Mouse (Mus musculus) limb, embryonic 14.5 days (tissue): ENCODE results near the gene Zbed4. TPM values are rescaled to one million over a fixed set of nuclear protein-coding genes. Genes with fewer than 3 reads are reported as not detected.

Experiments
- ATAC-seq: fragments of 200-750 bp; cut with Nextera tagmentation; 2 replicates; pipeline ENCODE4 v1.8.0; 2017; ENCODE audit warnings: low read depth, moderate number of reproducible peaks, moderate TSS enrichment; ENCODE audit not compliant: low FRiP score
- DNase-seq: peaks from one replicate; pipeline ENCODE4 v3.0.0-alpha.2; 2015; ENCODE audit warnings: low spot score
- H3K27ac ChIP-seq: fragments of 300-500 bp; sonication (generic); replicated peaks from 2 replicates; pipeline ENCODE4 v1.5.1; 2014; ENCODE audit warnings: low read depth, mild to moderate bottlenecking, low read length, moderate library complexity, mixed read lengths
- H3K27me3 ChIP-seq: fragments of 300-500 bp; sonication (generic); 2 replicates; pipeline ENCODE4 v1.6.1; 2014; ENCODE audit warnings: low read length, mixed read lengths; ENCODE audit not compliant: control insufficient read depth, insufficient read depth
- H3K36me3 ChIP-seq: fragments of 300-500 bp; sonication (generic); 2 replicates; pipeline ENCODE4 v1.6.1; 2014; ENCODE audit warnings: mild to moderate bottlenecking, low read length, moderate library complexity, mixed read lengths; ENCODE audit not compliant: control insufficient read depth, insufficient read depth
- H3K4me1 ChIP-seq: fragments of 300-500 bp; sonication (generic); 2 replicates; pipeline ENCODE4 v1.6.1; 2014; ENCODE audit warnings: antibody characterized with exemption, low read length, mixed read lengths; ENCODE audit not compliant: control insufficient read depth, insufficient read depth
- H3K4me2 ChIP-seq: fragments of 300-500 bp; sonication (generic); replicated peaks from 2 replicates; pipeline ENCODE4 v1.6.1; 2014; ENCODE audit warnings: low read depth, mild to moderate bottlenecking, low read length, moderate library complexity; ENCODE audit not compliant: severe bottlenecking
- H3K4me3 ChIP-seq: fragments of 300-500 bp; sonication (generic); replicated peaks from 2 replicates; pipeline ENCODE4 v1.5.1; 2014; ENCODE audit warnings: low read length
- H3K9ac ChIP-seq: fragments of 300-500 bp; sonication (generic); 2 replicates; pipeline ENCODE4 v1.6.1; 2014; ENCODE audit warnings: mild to moderate bottlenecking, low read depth, low read length, moderate library complexity; ENCODE audit not compliant: severe bottlenecking
- H3K9me3 ChIP-seq: fragments of 300-500 bp; sonication (generic); 2 replicates; pipeline ENCODE4 v1.6.1; 2016; ENCODE audit warnings: low read length; ENCODE audit not compliant: control insufficient read depth
- POLR2A ChIP-seq: fragments of 200-500 bp; IDR thresholded peaks from 2 replicates; pipeline ENCODE4 v1.8.0; 2012; ENCODE audit warnings: inconsistent platforms, mild to moderate bottlenecking, moderate library complexity, borderline replicate concordance; ENCODE audit not compliant: insufficient read depth, insufficient read length; ENCODE audit errors: extremely low read depth
- WGBS: fragments of 180-500 bp; shearing (Covaris S2); extraction: QIAGEN DNeasy Blood & Tissue Kit; methylation state at CpG from one replicate; pipeline ENCODE4 v1.1.7; 2014; 5-methylcytosine and 5-hydroxymethylcytosine counted together
- polyA plus RNA-seq, 2 experiments: library from polyadenylated mRNA; depleted of rRNA in 1 of 2; stranded (reverse) in 1 of 2; unstranded in 1 of 2; fragments of >200 nt; fragmentation: Nextera tagmentation in 1 of 2; extraction: Ambion mirVana in 1 of 2; gene quantifications; 2 replicates each; pipeline versions ENCODE4 v1.2.1 to v1.2.3; 2012 to 2014

Gene Zbed4
- polyA plus RNA-seq, 2 experiments: 12.4 to 14.9 TPM

DNA sequence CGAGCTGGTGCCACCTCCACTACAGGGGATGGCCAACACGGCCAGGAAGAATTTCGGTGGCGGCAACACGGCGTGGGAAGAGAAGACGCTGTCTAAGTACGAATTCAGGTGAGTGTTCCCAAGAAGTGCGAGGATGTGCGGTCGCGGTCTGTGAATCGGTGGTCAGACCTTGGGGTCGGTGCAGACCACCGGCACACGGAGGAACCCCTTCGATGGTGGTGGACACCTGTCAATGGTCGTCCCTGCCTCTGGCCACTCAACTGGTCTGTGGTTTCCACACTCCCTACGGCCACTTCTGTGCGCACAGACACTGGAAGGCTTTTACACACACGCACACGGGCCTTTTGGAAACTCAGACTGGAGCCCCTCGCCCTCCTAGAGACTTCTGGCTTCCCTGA lies 68.4 kb downstream of the Zbed4 start:
- ATAC-seq (no peak), DNase-seq (no peak)
- peak overlapping the region; percentile 81 for H3K4me2 ChIP-seq
- peak overlapping the region; percentile 81 for H3K9ac ChIP-seq
- H3K4me1 ChIP-seq: peaks cover 11% of the 10 kb centered on the region
- H3K27ac ChIP-seq: no peak overlapping the region
- peaks cover 48% of the 10 kb centered on the region for H3K36me3 ChIP-seq
- no peak for TF ChIP-seq POLR2A
- WGBS: under 1% methylated on average over 23 of the region's 23 CpGs
- peak overlapping the region; percentile 90 for H3K4me3 ChIP-seq
- no peaks in the 10 kb centered on the region for H3K9me3 ChIP-seq
- no peaks in the 10 kb centered on the region for H3K27me3 ChIP-seq

GRCm38 (mm10) chr15:88821403-88821802 lies 69.9 kb downstream of the Zbed4 start:
- 86% methylated on average over 7 of the region's 7 CpGs for WGBS
- Histone ChIP-seq H3K27ac (no peak overlapping the region), H3K4me2 (no peak overlapping the region), H3K27me3 (no peaks in the 10 kb centered on the region), H3K36me3 (peaks cover 52% of the 10 kb centered on the region), H3K9ac (no peak overlapping the region), H3K4me1 (peaks cover 11% of the 10 kb centered on the region), H3K9me3 (no peaks in the 10 kb centered on the region), H3K4me3 (no peak overlapping the region)
- ATAC-seq (no peak), DNase-seq (no peak)
- TF ChIP-seq POLR2A: no peak

DNA sequence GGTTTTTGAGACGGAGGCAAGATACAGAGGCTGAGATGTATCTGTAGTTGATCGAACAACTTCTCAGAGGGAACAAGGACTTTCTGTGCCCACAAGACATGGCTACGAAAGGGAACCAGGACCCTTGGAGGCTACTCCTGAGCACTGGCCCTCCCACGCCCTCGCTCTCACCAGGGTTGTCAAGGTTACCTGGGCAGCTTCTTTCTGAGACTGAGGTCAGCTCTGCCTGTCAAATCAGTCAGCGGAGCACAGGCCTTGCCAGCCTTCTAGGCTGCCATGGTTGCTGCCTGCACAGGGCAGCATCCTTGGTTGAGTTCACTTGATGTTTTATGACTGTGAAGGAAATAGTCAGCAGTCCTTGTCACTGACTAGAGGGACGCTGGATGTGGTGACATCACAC lies 71.1 kb downstream of the Zbed4 start:
- H3K4me3 ChIP-seq: no peak overlapping the region
- H3K4me2 ChIP-seq: no peak overlapping the region
- ATAC-seq (no peak), DNase-seq (no peak)
- WGBS: 85% methylated on average over 7 of the region's 7 CpGs
- no peak overlapping the region for H3K27ac ChIP-seq
- no peak overlapping the region for H3K9ac ChIP-seq
- H3K9me3 ChIP-seq: no peaks in the 10 kb centered on the region
- H3K27me3 ChIP-seq: no peaks in the 10 kb centered on the region
- no peak for TF ChIP-seq POLR2A
- peaks cover 56% of the 10 kb centered on the region for H3K36me3 ChIP-seq
- H3K4me1 ChIP-seq: peaks cover 11% of the 10 kb centered on the region

- no peak overlapping the region for H3K4me3 ChIP-seq
- H3K9me3 ChIP-seq: no peaks in the 10 kb centered on the region
- no peak overlapping the region for H3K9ac ChIP-seq
- no peak for ATAC-seq
- no peaks in the 10 kb centered on the region for H3K27me3 ChIP-seq
- DNase-seq: no peak
- WGBS: 87% methylated on average over 5 of the region's 5 CpGs
- TF ChIP-seq POLR2A: no peak
- H3K4me1 ChIP-seq: peaks cover 10% of the 10 kb centered on the region
- H3K36me3 ChIP-seq: peaks cover 56% of the 10 kb centered on the region
- H3K4me2 ChIP-seq: no peak overlapping the region
- H3K27ac ChIP-seq: no peak overlapping the region
These were observed 71.9 kb downstream of the Zbed4 start for GRCm38 (mm10) chr15:88823376-88823775.

- H3K4me1 ChIP-seq: peaks cover 3% of the 10 kb centered on the region; the same call in 1 of the 2 replicates
- ATAC-seq: no peak
- no peak overlapping the region for H3K27ac ChIP-seq
- DNase-seq: no peak
- TF ChIP-seq POLR2A: no peak
- H3K9ac ChIP-seq: no peak overlapping the region
- no peaks in the 10 kb centered on the region for H3K9me3 ChIP-seq
- no peak overlapping the region for H3K4me2 ChIP-seq
- H3K4me3 ChIP-seq: no peak overlapping the region
- 83% methylated on average over 6 of the region's 6 CpGs for WGBS
- no peaks in the 10 kb centered on the region for H3K27me3 ChIP-seq
- peaks cover 46% of the 10 kb centered on the region for H3K36me3 ChIP-seq
These were observed 76.0 kb downstream of the Zbed4 start for GRCm38 (mm10) chr15:88827466-88827865.
